Mouse (Mus musculus) heart, postnatal 4 days (tissue): ENCODE results near the gene Slc7a11. TPM values are rescaled to one million over a fixed set of nuclear protein-coding genes. Genes with fewer than 3 reads are reported as not detected.

Source experiments
- DNase-seq: peaks from one replicate; pipeline ENCODE4 v3.0.0; 2021
- total RNA-seq, 2 experiments: library from RNA; stranded (reverse); gene quantifications; 2 replicates each; pipeline ENCODE4 v1.2.3; 2021

The Slc7a11 gene
- total RNA-seq, 2 experiments from 2014 or later: 0.02 to 0.19 TPM

- no peak for DNase-seq
These were observed 459.8 kb downstream of the Slc7a11 start for GRCm38 (mm10) chr3:49983429-49984268.

- no peak for DNase-seq
These were observed 469.4 kb downstream of the Slc7a11 start for GRCm38 (mm10) chr3:49973994-49974393.

- DNase-seq: no peak
These were observed 477.8 kb downstream of the Slc7a11 start for GRCm38 (mm10) chr3:49965569-49965968.

GRCm38 (mm10) chr3:49960581-49960980 lies 482.8 kb downstream of the Slc7a11 start:
- DNase-seq: no peak

- peak; percentile 41 for DNase-seq
These were observed 496.6 kb downstream of the Slc7a11 start for GRCm38 (mm10) chr3:49946845-49947244.

DNA sequence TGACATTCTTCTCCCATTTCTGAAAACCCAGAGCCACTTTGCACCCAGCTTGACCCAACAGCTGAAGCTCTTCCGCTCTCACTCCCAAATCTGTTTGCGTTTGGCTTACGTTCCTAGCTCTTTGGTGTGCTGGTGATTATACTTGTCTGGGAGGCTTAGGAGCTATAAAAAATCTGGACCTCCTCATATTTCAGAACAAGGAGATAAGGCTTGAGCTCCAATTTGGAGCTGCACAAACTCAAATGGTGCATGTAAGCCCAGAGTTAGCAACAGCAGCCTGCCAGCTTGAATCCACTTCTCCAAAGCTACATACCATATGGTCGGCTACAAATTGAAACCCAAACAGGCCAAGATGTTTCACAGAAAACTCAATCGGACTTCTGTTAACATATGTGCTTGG lies 498.6 kb downstream of the Slc7a11 start:
- peak; percentile 21 for DNase-seq

- no peak for DNase-seq
These were observed 505.8 kb downstream of the Slc7a11 start for GRCm38 (mm10) chr3:49937611-49938010.

- DNase-seq: no peak
These were observed 513.9 kb downstream of the Slc7a11 start for GRCm38 (mm10) chr3:49929496-49929895.

DNA sequence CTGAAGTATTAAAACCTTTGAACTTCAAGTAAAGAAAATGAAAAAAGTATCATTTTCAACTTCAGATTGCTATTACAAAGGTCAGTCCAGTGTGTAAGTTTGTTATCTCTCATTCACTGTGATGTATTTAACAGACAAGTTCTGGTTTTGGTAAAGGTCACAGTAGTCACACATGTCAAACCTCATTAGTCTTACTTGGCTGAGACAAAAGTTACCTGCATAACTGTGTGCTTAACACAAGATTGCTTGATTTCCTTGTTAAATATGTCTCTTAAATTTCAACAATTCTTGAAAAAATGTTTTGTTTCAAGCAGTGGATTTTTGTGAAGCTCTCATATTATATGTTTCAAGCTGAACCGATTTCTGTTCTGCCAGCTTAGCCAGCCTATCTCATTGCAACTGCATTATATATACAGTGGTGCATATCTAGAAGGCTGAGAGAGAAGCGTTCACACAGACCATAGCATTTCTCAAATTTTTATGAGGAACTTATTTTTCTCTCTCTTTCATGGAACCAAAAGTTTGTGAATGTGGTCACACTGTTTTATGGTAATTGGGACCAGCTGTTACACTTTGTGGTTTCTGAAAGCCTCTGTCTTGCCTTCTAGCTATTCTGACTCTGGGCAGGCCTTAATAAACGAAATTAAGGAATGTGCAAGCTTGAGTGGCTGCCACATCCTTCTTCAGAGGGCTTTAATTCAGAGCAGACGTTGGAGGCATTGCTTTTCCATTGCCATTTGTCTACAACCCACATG lies 514.7 kb downstream of the Slc7a11 start:
- peak; percentile 13 for DNase-seq

- no peak for DNase-seq
These were observed 529.5 kb downstream of the Slc7a11 start for GRCm38 (mm10) chr3:49913929-49914328.

DNA sequence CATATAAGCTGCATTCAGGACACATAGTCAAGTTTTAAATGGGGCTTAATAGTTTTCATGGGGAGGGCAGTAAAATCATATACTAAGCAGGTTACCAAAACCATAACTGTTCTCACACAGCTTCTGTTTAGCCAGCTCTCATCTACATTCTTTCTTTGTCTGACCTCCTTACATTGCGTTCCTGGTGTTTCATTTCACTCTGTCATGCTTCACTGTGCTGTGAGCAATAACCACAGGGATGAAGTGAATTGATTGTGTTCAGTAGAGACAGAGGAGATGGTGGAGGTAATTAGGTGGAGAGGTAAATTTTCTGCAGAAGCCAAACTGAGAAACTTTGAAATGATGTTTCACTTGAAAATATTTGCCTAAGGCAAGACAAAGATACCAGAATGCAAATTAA lies 532.5 kb downstream of the Slc7a11 start:
- DNase-seq: no peak

- no peak for DNase-seq
These were observed 534.7 kb downstream of the Slc7a11 start for GRCm38 (mm10) chr3:49908426-49909341.

DNA sequence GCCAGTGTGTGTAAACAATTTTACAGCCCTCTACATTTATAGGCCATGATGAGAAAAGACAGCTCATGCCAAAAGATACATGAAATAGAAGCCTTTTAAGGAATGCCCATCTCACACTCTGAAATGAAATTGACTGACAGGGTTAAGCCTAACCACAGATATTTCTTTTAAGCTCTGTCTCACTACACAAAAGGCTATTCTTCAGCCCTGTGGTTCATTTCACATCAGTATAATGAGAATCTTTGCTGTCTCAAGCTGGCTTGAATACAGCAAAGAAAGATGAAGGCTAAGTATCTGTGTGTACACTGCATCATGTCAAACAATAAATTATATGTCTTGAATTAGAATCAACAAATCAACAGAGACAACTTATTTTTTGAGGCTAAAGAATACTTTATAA lies 549.5 kb downstream of the Slc7a11 start:
- no peak for DNase-seq

GRCm38 (mm10) chr3:49887359-49887758 lies 556.1 kb downstream of the Slc7a11 start:
- DNase-seq: no peak

- no peak for DNase-seq
These were observed 557.0 kb downstream of the Slc7a11 start for GRCm38 (mm10) chr3:49886220-49886945.

GRCm38 (mm10) chr3:49880496-49880895 lies 562.9 kb downstream of the Slc7a11 start:
- DNase-seq: no peak

DNA sequence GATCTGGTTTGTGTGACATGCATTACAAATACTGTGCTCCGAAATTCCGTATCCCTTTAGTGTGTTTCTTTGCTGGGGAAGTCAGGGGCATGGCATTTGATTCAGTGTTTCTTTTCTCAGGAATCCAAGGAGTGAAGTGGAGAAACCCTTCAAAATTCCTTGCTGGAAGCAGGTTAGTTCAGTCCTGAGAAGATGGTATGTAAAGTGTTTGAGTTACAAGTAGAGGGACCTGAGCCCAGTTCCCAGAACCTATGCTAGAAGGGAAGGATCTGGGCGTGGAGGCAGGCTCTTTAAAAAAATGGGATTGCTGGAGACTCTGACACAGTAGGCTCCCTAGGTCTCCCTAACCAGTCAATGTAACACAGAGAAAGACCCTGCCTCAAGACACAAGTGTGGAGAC lies 572.6 kb downstream of the Slc7a11 start:
- DNase-seq: no peak

GRCm38 (mm10) chr3:49867951-49868584 lies 575.3 kb downstream of the Slc7a11 start:
- DNase-seq: no peak

DNA sequence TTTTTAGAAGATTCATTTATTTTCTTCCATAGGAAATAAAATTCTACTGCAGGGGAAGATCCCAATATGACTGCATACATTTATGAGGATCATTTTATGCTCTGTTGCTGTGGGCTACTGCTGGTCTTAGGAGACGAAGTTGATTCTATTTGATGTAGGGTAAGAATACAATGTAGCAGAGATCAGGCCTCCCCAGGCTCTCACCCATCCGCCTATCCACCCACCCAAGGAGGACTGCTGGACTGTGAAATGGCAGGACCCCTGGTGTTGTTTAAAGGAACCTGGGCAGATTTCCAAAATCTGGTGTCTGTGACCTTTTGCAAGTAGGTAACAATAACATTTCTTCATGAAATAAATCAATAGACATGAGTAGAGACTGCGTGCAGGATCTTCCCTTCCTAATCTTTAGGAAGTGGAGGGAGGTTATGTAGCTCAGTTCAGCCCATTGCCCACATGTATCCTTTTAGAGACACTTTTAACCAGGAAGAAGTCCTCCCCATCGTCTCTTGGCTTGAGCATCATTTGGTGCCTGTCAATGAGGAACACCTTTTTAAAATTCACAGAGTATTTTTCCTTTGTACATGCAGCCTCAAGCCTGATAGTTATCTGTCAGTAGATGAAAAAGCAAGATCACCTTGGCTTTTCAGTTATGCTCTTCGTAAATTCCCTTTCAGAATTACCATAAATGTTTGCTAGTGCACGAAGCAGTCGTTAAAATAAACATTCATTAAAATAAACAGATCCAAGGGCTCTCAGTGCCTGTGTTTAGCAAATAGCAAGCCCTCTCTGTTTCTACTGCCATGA lies 576.1 kb downstream of the Slc7a11 start:
- DNase-seq: no peak

DNA sequence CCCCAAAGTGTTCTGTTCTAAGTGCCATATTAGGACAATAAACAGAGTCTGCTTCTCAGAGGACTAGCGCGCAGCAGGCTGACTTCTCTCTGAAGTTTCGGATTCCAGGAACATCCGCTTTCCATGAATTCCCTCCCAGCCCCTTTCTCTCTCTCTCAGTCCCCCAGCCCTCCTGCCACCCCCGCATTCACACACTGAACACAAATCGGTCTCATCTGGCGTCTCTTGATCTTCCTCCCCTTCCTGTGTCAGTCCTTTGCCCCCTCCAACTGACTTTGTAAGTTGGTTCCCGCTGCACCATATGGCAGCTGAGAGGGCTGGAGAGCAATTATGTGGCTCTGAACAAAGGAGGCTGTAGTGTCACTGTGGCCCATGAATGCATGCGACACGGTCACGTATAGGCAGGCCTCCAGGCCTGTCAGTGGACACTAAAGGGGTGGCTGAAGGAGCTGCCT lies 577.3 kb downstream of the Slc7a11 start:
- peak; percentile 32 for DNase-seq
